Mouse (Mus musculus) embryo, embryonic 11 days (tissue): ENCODE data around the gene Ass1.

ENCODE experiments used
- DNase-seq: peaks from one replicate; pipeline ENCODE4 v3.0.0-alpha.2; 2015

The Ass1 gene

DNA sequence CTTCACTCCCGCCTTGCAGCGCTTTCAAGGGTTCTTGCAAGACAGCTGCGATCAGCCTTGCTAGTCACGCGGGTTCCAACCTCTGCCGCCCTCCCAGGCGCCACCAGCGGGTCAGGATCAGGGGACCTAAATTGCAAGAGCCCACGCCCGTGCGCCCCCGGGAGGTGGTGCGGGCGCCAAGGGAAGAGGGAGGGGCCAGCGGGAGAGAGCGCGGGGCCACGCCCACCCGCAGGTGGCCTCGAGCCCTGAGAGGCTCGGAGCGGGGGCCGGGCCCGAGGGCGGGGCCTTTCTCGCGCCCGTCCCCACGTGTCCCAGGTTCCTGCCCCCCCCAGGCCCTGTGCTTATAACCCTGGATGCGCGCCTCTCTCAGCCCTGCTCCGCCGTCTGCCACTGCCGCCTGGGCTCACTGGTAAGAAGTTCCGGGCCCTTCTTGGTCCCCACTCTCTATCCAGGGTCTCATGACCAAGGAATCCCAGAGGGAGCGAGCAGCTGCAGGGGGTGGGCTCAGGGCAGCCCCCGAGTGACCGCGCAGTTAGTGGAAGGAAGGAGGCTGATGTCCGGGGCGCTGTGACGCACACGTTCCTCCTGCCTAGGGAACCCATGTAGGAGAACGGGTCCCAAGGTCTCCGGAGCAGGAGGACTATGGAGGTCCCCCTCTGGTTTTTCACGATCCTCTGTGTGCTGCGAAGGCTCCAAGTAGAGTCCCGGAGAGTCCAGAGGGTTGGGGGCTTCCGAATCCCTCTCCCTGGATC lies at the start of gene Ass1:
Ass1 (plus strand) TSS at position 277 of the 752 bp plus-strand sequence.
- peak; percentile 79 for DNase-seq

DNA sequence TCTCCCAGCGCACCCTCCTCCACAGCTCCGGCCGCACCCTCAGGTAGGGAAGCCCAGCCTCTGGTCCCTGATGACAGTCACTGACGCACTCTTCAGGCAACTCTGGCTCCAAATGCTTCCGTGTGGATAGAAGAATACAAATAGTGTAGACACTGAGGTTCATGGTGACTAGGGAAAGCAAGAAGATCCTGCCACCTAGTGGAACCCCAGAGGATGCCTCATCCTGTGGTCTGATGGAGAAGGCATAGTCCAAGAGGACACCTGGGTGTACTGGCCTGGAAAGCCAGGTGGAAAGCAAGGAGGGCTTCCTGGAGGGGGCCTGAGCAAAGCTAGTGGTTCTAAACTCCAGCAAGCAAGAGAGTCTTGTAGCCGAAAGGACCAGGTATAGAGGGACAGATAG lies 49.1 kb upstream of the Ass1 start:
- DNase-seq, result peak; percentile 22

DNA sequence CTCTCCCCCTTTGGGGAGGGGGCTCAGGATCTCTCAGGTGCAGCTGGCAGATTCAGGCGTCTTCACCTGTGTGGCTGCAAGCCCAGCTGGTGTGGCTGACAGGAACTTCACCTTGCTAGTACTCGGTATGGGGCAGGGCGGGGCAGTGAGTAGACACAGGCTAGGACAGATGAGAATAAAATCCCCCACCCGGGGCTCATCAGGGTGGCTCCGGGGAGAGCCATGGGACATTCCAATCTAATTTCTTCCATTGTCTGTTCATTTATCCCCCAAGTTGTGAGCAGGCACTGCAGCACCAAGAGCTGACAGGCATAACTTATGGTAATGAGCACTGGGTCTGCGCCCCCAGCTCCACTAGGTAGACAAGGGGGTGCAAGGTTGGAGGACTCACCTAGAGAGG lies 47.4 kb upstream of the Ass1 start:
- DNase-seq, result no peak

DNA sequence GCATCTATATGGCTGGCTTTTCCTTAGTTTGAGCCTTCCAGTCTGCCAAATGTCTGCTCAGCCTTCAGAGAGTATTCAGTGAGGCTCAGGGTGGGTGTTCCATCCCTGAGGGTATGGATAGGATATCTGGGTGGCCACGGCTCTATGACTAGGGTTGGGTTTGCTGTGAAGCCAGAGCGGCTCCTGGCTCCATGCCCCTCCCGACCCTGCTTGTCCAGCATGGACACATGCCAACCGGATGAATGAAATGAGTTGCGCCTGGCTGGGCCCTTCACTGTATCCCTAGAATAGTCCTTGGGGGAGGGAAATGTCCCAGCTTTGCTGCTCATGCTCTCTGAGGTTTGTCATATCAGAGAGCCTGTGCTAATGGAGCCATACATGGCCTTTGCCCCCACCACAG lies 38.5 kb upstream of the Ass1 start:
- DNase-seq, result no peak

DNA sequence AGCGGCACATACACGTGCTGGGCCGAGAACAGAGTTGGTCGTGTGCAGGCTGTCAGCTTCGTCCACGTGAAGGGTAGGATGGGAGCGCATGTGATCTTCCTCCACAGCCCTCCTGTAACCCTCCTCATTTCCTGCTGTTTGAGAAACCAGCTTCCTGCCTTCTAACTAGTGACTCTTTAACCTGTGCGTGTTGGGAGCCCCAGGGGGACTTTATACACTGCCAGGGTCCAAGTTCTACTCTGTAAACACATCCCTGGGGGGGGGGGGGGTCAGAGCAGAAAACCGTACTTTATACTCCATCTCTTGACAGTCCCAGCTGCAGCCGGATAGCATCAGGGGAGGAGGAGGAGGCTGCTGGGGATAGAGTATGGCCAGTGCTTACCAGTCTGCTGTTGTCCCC lies 35.3 kb upstream of the Ass1 start:
- no peak for DNase-seq

DNA sequence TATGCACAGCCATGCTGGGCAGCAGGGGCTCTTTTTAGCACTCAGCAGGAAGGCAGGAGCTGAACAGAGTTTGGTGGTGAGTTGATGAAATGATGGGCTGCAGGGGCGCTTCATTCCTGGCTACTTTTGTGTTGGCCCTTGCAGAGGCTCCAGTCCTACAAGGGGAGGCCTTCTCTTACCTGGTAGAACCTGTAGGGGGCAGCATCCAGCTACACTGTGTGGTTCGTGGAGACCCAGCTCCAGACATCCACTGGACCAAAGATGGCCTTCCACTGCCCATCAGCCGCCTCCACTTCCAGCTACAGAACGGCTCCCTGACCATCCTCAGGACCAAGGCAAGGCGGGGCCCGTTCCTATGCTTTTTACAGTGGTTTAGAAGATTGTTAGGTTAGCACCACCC lies 34.4 kb upstream of the Ass1 start:
- DNase-seq, result peak; percentile 72

DNA sequence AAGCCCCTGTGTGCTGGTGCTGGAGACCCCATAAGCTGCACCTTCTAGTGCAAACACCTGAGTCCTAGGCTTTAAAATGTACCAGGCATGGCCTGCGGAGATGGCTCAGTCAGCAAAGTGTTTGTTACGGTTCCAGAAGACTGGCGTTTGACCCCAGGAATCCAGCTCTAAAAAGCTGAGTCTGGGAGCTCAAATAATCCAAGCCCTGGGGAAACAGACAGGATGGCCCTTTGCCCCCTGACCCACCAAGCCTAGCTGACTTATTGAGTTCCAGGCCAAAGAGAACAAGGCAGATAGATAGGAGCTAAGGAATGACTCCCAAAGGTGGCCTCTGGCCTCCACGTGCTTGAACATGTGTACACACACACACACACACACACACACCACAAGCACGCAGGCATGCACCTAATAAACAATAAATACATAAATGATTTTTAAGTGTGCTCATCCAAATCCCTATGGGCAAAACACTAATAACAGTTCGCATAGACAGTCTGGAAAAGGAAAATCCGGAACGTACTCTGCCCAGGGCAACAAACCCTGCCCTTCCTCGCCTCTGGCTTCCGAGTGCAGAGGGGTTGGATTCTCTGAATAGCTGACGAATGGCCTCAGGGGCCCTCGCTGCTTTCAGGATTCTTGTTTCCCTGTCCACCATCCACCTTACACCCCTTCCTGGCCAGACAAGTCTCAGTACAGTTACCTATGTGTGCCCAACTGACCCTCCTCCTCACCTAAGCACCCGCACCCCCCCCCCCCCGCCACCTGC lies 32.3 kb upstream of the Ass1 start:
- DNase-seq, result no peak

DNA sequence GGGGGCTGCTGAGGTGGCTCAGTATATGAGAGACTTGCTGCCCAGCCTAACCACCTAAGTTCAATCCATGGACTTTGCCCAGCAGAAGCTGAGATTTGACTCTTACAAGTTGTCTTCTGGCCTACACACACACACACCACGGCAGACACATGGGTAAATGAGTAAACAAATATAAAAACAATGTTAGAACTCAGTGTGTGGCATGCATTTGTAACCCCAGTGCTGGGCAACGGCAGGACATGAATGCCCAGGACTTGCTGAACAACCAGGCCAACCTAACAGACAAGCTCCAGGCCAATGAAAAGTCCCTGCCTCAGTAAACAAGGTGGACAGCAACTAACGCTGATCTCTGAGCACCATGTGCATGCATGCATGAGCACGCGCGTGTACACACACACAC lies 30.4 kb upstream of the Ass1 start:
- no peak for DNase-seq

DNA sequence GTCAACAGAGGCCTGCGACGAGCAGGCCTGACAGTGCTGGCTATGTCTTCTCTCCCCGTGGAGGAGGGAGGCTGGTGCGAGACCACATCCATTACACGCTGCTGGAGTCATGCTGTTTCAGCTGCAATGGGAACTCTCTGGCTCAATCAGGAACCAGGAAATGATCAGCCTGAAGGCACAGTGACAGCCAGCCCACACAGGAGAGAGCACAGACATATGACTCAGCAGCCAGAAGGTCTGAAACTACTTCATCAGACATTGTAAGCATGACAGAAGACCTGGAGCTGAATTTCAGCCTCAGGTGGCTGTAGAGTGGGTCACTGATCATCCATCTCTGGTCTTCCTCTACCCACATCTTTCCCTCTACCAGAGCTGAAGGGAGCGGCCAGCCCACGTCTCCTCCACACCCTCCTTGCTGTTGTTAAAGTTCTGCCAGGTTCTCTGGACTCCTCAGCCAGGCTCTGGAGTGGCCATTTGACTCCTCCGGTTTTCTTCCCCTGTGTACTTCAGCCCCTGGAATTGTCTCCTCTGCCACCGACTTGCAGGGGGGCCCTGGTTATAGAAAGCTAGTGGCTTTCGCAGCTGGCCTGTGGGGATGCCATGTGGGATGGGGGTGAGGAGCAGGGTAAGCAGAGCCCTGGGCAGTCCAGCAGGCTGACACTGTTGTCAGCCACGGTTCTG lies 27.4 kb upstream of the Ass1 start:
- no peak for DNase-seq

DNA sequence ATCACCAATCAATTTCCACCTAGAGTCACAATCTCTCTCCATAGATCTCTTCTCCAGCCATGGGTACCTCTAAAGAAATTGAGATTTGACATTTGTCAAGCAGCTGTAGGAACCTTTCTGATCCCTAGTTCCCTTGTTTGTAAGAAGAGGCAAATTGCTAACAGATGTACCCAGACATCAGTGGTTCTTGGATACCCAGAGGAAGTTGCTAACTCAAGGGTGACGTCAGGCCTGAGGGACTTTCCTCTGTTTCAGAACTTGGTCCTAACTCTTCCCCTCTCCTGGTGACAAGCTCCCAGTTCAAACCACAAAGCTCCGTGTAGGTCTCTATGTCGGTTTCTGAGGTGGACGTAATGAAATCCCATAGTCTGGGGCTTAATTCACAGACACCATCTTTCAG lies 24.0 kb upstream of the Ass1 start:
- DNase-seq, result no peak

DNA sequence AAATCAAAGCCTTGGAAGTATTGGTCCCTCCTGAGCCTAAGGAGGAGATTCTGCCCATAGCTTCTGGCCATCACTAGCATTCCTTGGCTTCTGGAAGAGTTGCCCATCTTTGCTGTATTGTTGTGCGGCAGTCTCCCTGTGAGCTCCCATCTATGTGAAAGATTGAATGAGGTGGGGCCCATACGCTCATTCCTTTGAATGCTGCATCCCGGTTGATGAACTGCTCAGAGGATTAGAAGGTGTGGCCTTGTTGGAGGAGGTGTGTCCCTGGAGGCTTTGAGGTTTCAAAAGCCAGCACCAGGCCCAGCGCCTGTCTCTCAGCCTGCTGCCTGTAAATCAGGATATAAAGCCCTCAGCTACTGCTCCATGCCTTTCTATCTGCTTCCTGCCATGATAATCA lies 23.6 kb upstream of the Ass1 start:
- DNase-seq, result no peak

DNA sequence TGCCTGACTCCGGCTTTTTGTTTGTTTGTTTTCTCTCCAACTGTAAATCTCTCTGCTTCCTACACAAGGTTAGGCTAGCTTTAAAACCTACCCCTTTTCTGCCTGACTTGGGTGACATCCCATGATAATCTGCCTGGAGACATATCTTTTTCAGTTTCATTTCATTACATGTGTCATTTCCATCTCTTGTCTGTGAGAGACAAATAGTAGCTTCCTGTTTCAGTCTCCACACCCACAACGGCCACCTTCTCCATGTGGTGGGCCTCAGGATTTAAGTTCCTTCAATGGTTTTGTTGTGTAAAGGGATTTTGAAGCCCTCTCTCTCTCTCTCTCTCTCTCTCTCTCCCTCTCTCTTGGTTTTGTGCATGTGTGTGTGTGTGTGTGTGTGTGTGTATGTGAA lies 22.5 kb upstream of the Ass1 start:
- DNase-seq, result no peak

DNA sequence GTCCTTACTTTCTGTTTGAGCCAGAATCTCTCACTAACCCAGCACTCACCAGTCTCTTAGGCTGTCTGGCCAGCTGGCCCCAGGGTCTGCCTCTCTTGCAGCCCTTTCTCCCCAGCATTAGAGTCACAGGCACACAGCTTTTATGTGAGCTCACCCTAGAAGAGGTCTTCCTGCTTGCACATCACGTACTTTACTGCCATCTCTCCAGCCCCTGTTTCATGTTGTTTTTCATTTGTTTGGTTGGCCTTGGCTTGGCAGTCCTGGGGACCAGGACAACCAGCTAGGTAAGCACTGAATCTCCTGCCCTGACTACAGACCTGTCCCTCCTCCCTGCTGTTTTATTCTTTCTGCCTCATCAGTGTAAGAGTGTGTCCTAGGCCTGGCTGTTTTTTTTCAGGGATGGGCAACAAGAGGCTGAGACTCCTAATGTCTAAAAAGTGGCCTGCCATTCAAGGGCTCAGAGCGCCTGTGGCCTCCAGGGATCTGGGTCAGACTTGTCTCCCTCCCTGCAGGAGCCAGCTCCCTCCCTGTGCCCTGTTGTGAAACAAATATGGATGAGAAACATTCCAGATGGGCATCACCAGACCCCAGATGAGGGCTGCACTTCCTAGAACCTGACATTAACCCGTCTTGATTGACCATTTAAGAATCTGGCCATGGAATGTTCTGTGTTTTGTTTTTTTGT lies 21.1 kb upstream of the Ass1 start:
- no peak for DNase-seq

DNA sequence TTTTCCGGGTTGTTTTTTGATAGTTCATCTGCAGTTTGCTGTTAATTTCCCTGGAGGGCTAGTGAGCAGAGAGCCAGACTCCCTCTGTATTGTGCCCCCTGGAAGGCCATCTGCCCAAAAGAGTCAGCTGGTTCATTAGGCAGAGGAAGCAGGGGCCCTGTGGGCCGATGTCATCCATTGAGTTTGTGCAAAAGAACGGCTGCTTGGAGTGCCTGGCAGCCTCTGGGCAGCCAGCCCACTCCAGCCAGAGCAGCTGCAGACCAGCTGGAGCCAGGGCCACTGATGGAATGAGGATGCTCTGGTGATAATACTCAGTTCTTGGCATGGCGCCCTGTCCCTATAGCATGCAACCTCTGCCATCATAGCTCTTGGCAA lies 20.6 kb upstream of the Ass1 start:
- DNase-seq, result peak; percentile 34

DNA sequence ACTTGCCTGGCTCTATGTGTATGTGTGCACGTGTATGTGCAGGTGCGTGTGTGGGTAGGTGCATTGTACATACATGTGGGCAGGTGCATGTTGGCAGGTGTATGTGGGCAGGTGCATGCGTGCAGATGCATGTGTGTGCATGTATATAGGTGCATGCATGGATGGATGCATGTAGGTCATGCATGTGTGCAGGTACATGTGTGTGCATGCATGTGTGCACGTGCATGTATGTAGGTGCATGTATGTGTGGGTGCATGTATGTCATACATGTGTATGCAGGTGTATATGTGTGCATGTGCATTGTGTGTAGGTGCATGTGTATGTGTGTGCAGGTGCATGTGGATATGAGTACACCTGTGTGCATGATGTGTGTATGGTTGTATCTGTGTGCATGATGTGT lies 20.1 kb upstream of the Ass1 start:
- DNase-seq, result no peak

DNA sequence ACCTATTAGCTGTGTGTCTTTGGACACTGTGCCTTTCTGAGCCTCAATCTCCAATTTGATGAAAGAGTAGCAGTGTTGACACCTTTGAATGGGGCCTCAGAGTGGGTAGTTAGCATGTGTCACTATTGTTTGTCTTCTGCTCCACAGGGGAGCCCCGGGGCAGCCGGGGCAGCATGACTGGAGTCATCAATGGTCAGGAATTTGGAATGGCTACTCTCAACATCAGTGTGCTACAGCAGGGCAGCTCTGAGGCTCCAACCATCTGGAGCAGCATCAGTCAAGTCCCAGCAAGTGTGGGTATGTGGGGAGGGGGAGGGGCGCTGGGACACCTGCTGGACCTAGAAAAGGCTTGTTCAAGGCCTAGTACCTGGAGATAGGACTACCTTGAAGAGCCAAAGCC lies 19.3 kb upstream of the Ass1 start:
- DNase-seq, result no peak

DNA sequence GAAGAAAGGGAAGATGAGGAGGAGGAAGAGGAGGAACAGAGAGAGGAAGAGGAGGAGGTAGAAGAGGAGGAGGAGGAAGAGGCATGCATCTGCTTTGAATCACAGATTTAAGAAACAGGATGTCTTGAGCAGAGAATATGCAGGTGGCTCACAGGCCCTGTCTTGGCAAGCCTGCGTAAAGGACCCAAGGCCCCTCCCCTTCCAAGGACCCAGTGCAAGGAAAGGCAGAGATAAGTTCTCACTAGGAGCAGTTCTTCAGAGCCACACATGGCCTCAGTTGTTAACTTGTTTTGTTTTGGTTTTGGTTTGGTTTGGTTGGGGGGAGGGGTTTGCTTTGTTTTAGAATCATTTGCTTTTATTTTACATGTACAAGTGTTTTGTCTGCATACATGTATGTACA lies 18.5 kb upstream of the Ass1 start:
- no peak for DNase-seq

DNA sequence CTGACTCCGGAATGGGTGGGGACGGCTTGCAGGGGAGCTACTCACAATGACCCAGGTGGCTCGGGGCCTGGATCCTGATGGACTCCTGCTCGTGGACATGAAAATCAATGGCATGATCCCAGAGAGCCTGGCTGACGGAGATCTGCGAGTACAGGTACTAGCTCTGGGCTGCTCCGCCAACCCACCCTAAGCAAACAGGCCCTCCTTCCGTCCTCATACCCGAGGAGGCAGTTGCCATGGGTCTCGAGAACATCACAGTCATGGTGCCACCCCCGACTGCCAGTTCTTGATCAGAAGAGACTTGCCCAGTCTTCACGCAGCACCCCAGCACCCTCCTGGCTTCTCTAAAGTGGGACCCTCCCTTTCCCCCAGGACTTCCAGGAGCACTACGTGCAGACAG lies 17.0 kb upstream of the Ass1 start:
- no peak for DNase-seq

DNA sequence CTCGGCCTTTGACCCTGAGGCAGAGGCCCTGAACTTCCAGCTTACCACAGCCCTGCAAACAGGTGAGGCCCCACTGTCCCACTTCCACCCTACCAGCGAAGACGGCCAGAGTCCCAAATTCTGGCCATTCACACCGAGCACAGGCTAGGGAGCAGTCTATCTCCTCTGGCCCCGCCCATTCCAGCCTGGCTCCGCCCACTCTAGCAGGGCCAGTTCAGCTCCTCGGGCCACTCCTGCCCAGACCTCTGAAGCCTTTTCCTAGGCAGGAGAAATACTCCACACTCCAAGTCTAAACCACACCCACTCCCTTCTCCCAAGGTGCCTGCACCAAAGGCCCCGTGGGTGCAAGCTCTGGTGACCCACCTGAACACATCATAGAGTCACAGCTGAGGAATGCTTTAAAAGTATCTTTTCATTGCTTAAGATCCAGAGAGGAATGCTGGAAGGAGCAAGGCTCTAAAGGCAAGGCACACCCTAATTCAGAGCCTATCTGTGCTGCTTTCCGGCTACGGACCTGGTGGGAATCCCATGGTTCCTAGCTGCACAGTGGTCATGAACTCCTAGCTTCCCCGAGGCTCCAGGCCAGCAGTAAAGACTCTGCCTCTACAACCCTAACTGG lies 16.3 kb upstream of the Ass1 start:
- DNase-seq, result peak; percentile 42

DNA sequence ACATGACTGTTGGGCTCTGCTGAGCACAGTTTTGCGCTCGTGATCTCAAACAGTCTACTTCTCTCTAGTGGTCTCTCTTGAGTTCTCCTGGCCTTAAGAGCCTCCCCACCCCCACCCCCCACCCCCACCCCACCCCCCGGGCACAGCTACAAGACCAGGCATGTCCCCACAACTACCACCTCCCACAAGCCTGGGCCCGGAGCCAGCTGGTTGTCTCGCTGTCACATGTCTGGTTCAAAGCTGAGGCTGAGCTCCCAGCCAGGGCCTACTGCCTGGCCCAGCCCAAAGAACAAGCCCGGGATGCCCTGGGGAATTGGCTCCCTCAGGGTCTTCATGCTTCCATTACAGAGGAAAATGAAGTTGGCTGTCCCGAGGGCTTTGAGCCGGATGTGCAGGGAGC lies 15.7 kb upstream of the Ass1 start:
- no peak for DNase-seq

DNA sequence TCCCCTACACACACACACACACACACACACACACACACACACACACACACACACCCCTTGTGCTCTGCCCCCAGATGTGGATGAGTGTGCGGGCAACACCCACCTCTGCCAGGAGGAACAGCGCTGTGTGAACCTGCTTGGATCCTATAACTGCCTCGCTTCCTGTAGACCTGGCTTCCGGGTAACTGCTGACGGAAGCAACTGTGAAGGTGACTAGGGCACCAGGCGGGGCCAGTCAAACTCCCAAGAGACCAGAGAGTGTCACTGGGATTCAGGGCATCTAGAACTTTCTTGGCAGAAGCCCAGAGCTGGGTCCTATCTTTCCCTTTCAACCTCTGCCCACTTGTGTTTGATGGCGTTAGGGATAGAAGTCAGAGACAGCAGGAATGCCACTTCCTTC lies 14.6 kb upstream of the Ass1 start:
- no peak for DNase-seq

DNA sequence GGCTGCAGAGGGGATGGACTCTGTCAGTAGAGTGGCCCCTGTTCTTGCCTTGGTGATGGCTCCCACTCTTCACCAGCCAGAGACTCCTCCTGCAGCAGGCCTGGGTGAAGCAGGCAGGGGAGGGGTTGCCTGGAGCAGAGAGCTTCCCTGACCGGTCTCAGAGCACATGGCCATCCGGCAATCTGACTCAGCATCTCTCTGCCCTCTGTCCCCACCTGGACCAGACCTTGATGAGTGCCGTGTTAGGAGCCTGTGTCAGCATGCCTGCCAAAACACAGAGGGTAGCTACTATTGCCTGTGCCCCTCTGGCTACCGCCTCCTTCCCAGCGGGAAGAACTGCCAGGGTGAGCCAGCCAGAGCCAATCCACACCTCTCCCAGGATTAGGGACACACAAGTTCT lies 11.5 kb upstream of the Ass1 start:
- DNase-seq, result no peak
